Mouse (Mus musculus): ENCODE results near the gene Rfpl4. TPM values are rescaled to one million over a fixed set of nuclear protein-coding genes. Genes with fewer than 3 reads are reported as not detected.

Rfpl4 gene
- total and polyA plus RNA-seq, 2 experiments from 2014 or later = not detected

GRCm38 (mm10) chr7:5102564-5102963 is 14.2 kb downstream of the Rfpl4 start:
- Histone ChIP-seq H3K4me3 (ENCODE audit: low read length) (no peak overlapping the region), H3K36me3 (ENCODE audit: insufficient read depth, low read length) (peaks cover 9% of the 10 kb centered on the region; the same call in 1 of the 2 replicates), H3K4me1 (ENCODE audit: insufficient read depth, low read length) (no peaks in the 10 kb centered on the region), H3K9ac (replicated peaks; ENCODE audit: low read length) (no peak overlapping the region), H3K27ac (no peak overlapping the region), H3K4me2 (ENCODE audit: low read depth, low read length) (no peak overlapping the region), H3K27me3 (ENCODE audit: insufficient read depth, low read length) (no peaks in the 10 kb centered on the region), H3K9me3 (ENCODE audit: low read length) (no peaks in the 10 kb centered on the region)
- no peak for ATAC-seq
- WGBS = 88% methylated on average over 2 of the region's 2 CpGs
- TF ChIP-seq CTCF (IDR thresholded peaks at IDR 0.05; ENCODE audit: low read depth) = no peak
- DNase-seq (ENCODE audit: low spot score) = no peak

- H3K9ac ChIP-seq (replicated peaks; ENCODE audit: low read length) = no peak overlapping the region
- peaks cover 14% of the 10 kb centered on the region; the same call in 1 of the 2 replicates for H3K36me3 ChIP-seq (ENCODE audit: insufficient read depth, low read length)
- ATAC-seq = peak; percentile 48
- no peak overlapping the region for H3K4me2 ChIP-seq (ENCODE audit: low read depth, low read length)
- no peaks in the 10 kb centered on the region for H3K9me3 ChIP-seq (ENCODE audit: low read length)
- H3K4me3 ChIP-seq (ENCODE audit: low read length) = no peak overlapping the region
- DNase-seq (ENCODE audit: low spot score) = no peak
- WGBS = 91% methylated on average over 10 of the region's 10 CpGs
- H3K4me1 ChIP-seq (ENCODE audit: insufficient read depth, low read length) = no peaks in the 10 kb centered on the region
- no peaks in the 10 kb centered on the region for H3K27me3 ChIP-seq (ENCODE audit: insufficient read depth, low read length)
- H3K27ac ChIP-seq = no peak overlapping the region
- TF ChIP-seq CTCF (IDR thresholded peaks at IDR 0.05; ENCODE audit: low read depth) = no peak
These were observed 15.6 kb downstream of the Rfpl4 start for GRCm38 (mm10) chr7:5101066-5101663.

GRCm38 (mm10) chr7:5099796-5100195 is 17.0 kb downstream of the Rfpl4 start:
- H3K27me3 ChIP-seq (ENCODE audit: insufficient read depth, low read length) = no peaks in the 10 kb centered on the region
- no peak overlapping the region for H3K9ac ChIP-seq (replicated peaks; ENCODE audit: low read length)
- TF ChIP-seq CTCF (IDR thresholded peaks at IDR 0.05; ENCODE audit: low read depth) = no peak
- no peak overlapping the region for H3K4me2 ChIP-seq (ENCODE audit: low read depth, low read length)
- DNase-seq (ENCODE audit: low spot score) (peak; percentile 5), ATAC-seq (no peak)
- H3K36me3 ChIP-seq (ENCODE audit: insufficient read depth, low read length) = peaks cover 28% of the 10 kb centered on the region
- no peaks in the 10 kb centered on the region for H3K4me1 ChIP-seq (ENCODE audit: insufficient read depth, low read length)
- no peak overlapping the region for H3K27ac ChIP-seq
- 91% methylated on average over 3 of the region's 3 CpGs for WGBS
- no peaks in the 10 kb centered on the region for H3K9me3 ChIP-seq (ENCODE audit: low read length)
- H3K4me3 ChIP-seq (ENCODE audit: low read length) = no peak overlapping the region

- H3K36me3 ChIP-seq (ENCODE audit: insufficient read depth, low read length) = peaks cover 28% of the 10 kb centered on the region
- 91% methylated on average over 5 of the region's 5 CpGs for WGBS
- H3K27me3 ChIP-seq (ENCODE audit: insufficient read depth, low read length) = no peaks in the 10 kb centered on the region
- no peak overlapping the region for H3K4me2 ChIP-seq (ENCODE audit: low read depth, low read length)
- DNase-seq (ENCODE audit: low spot score) (no peak), ATAC-seq (no peak)
- no peak overlapping the region for H3K4me3 ChIP-seq (ENCODE audit: low read length)
- no peak for TF ChIP-seq CTCF (IDR thresholded peaks at IDR 0.05; ENCODE audit: low read depth)
- no peak overlapping the region for H3K9ac ChIP-seq (replicated peaks; ENCODE audit: low read length)
- no peaks in the 10 kb centered on the region for H3K9me3 ChIP-seq (ENCODE audit: low read length)
- no peak overlapping the region for H3K27ac ChIP-seq
- no peaks in the 10 kb centered on the region for H3K4me1 ChIP-seq (ENCODE audit: insufficient read depth, low read length)
These were observed 18.0 kb downstream of the Rfpl4 start for GRCm38 (mm10) chr7:5098769-5099168.

- H3K36me3 ChIP-seq (ENCODE audit: insufficient read depth, low read length) = peaks cover 39% of the 10 kb centered on the region
These were observed 23.8 kb downstream of the Rfpl4 start for GRCm38 (mm10) chr7:5092831-5093510.

GRCm38 (mm10) chr7:5092381-5092780 is 24.4 kb downstream of the Rfpl4 start:
- H3K9me3 ChIP-seq (ENCODE audit: low read length) = no peaks in the 10 kb centered on the region
- H3K4me3 ChIP-seq (ENCODE audit: low read length) = no peak overlapping the region
- H3K27me3 ChIP-seq (ENCODE audit: insufficient read depth, low read length) = no peaks in the 10 kb centered on the region
- TF ChIP-seq CTCF (IDR thresholded peaks at IDR 0.05; ENCODE audit: low read depth) = no peak
- no peak overlapping the region for H3K9ac ChIP-seq (replicated peaks; ENCODE audit: low read length)
- no peaks in the 10 kb centered on the region for H3K4me1 ChIP-seq (ENCODE audit: insufficient read depth, low read length)
- no peak overlapping the region for H3K27ac ChIP-seq
- H3K4me2 ChIP-seq (ENCODE audit: low read depth, low read length) = no peak overlapping the region
- ATAC-seq (no peak), DNase-seq (ENCODE audit: low spot score) (no peak)
- peaks cover 33% of the 10 kb centered on the region for H3K36me3 ChIP-seq (ENCODE audit: insufficient read depth, low read length)
- WGBS = 89% methylated on average over 6 of the region's 6 CpGs

More at GRCm38 (mm10) chr7:5092831-5093510, 23.8 kb downstream of the Rfpl4 start:
- no peaks in the 10 kb centered on the region for H3K9me3 ChIP-seq (ENCODE audit: low read length)
- ATAC-seq (no peak), DNase-seq (ENCODE audit: low spot score) (no peak)
- no peak for TF ChIP-seq CTCF (IDR thresholded peaks at IDR 0.05; ENCODE audit: low read depth)
- no peak overlapping the region for H3K27ac ChIP-seq
- no peaks in the 10 kb centered on the region for H3K4me1 ChIP-seq (ENCODE audit: insufficient read depth, low read length)
- no peak overlapping the region for H3K4me2 ChIP-seq (ENCODE audit: low read depth, low read length)
- WGBS = 86% methylated on average over 19 of the region's 21 CpGs
- H3K27me3 ChIP-seq (ENCODE audit: insufficient read depth, low read length) = no peaks in the 10 kb centered on the region
- no peak overlapping the region for H3K9ac ChIP-seq (replicated peaks; ENCODE audit: low read length)
- no peak overlapping the region for H3K4me3 ChIP-seq (ENCODE audit: low read length)

Data from hindbrain, postnatal 0 days (tissue).